Mouse (Mus musculus): ENCODE results near the gene Slc36a2.
"Not testable (repeated sequence)": the region's sequence is repeated elsewhere in the genome, so short reads cannot be mapped to it uniquely, and the experiment has no call there.

The Slc36a2 gene

GRCm38 (mm10) chr11:55131077-55131742 lies 53.7 kb downstream of the Slc36a2 start:
- DNase-seq = no peak

DNA sequence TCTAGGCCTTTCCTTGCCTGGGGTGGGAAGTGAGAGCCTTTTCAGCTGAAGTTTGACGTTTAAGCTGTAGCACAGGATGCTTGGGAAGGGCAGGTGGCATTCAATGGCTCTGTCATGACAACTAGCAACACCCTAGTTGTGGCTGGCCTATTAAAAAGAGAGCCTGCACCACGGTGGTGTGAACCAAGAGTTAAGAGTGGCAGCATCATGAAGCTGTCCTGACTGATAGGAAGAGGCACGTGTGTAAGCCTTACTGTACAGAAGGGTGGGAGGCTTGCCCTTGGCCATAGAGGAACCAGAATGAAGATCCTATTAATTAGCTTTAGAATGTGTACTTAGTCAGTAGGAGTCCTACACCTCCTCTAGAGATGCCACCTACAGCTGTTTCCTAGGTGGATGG lies 56.5 kb downstream of the Slc36a2 start:
- no peak for DNase-seq

- DNase-seq = no peak
Measured at GRCm38 (mm10) chr11:55127937-55128336, 56.9 kb downstream of the Slc36a2 start.

GRCm38 (mm10) chr11:55126663-55127062 lies 58.2 kb downstream of the Slc36a2 start:
- no peak for DNase-seq

DNA sequence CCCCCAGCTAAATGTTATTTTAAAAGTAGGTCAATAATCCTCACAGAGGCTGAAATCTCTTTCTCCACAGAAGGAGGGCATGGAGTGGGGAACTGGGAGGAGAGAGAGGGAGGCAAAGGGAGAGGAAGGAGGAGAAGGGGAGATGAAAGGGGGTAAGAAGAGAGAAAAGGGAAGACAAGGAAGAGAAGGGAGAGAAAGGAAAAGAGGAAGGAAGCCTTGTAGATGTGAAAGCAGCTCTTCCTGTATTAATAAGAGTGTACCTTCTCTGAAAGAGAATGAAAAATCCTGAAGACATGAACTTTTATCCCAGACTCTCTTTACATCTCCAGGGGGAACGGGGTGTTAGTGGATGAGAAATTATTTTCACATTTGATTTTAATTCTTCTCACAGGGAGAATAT lies 63.4 kb downstream of the Slc36a2 start:
- no peak for DNase-seq

GRCm38 (mm10) chr11:55120821-55121271 lies 64.0 kb downstream of the Slc36a2 start:
- no peak for DNase-seq

- no peak for DNase-seq
Measured at GRCm38 (mm10) chr11:55120279-55120678, 64.6 kb downstream of the Slc36a2 start.

GRCm38 (mm10) chr11:55117031-55117430 lies 67.8 kb downstream of the Slc36a2 start:
- no peak for DNase-seq

DNA sequence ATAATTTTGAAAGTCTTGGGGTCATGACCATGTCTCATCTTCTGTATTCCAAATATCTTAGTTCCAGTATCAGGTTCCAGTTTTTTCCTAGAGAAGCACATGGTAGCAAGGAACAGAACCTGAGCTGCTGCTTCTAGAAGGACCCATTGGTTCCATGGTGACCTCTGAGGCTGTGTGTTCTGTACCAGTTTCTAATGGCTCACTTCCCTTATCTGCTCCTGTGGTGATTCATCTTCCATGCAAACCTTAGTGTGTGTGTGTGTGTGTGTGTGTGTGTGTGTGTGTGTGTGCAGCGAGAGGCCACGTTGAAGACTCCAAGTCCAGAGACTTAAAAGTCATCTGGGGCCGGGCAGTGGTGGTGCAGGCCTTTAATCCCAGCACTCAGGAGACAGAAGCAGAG lies 68.9 kb downstream of the Slc36a2 start:
- no peak for DNase-seq

DNA sequence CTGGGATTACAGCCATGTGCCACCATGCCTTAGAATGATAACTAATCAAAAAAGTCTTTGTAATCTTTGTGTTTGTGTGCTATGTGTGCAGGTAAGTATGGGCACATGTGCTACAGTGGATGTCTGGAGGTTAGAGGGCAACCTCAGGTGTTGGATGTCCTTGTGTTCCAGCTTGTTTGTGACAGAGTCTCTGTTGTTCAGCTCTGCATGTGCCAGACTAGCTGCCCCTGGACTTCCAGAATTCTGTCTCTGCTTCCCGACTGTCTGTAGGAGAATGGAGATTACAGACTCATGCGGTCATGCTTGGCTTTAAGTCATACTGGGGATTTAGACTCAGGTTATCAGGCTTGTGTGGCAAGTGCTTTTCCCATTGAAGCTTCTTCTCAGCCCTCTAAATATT lies 70.6 kb downstream of the Slc36a2 start:
- DNase-seq = no peak

GRCm38 (mm10) chr11:55113861-55114250 lies 71.0 kb downstream of the Slc36a2 start:
- not testable (repeated sequence) for DNase-seq

DNA sequence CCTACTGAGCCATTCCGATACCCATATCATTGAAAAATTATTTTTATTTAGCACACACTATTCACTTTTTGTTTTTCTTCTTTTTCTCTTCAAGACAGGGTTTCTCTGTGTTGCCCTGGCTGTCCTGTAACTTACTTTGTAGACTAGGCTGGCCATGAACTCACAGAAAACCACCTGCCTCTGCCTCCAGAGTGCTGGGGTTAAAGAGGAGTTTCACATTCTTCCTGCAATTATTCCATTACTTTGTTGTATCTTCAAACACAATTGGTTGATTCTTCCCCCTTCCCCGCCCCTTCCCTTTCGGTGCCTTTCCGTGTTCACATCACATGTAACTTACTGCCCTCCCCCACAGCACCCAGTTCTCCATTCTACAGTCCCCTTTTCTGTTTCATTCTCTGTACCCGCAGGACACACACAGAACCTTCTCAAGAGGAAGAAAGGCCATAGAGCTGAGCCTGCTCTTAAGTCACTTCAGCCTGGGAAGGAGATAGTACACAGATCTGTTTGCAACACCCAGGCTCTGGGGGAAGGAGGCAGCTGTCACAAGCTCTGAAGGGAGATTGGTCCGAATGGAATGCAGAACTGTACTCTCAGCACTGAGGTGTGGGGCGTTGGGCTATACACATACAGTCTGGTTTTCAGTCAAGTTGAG lies 71.5 kb downstream of the Slc36a2 start:
- no peak for DNase-seq

DNA sequence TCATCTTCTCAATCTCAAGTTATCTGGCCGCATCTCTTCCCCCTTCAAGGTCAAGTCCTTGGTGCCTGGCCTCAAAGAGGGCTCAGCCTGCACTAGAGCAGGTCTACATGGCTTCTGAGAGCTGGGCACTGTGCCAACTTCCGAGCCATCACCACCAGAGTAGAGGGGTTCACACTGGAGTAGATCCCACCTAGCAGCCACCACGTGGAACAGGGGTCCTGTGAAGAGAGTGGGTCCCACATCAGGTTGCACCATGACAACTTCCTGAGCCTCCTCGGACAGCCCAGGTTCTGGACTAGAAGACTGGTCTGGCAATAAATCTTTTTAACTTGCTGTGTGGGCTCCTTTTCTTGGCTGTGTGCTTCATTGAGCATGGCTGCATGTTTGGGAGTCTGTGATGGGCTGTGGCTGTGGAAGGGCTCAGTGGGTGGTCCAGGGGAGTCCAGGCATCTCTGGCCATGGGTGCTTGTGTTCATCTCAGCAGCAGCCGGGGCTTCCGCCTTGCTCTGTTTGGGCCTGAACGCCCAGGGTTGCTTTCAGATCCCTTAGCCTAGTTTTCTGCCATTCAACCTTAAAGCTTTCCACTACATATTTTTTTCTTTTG lies 74.2 kb downstream of the Slc36a2 start:
- peak; percentile 12 for DNase-seq

DNA sequence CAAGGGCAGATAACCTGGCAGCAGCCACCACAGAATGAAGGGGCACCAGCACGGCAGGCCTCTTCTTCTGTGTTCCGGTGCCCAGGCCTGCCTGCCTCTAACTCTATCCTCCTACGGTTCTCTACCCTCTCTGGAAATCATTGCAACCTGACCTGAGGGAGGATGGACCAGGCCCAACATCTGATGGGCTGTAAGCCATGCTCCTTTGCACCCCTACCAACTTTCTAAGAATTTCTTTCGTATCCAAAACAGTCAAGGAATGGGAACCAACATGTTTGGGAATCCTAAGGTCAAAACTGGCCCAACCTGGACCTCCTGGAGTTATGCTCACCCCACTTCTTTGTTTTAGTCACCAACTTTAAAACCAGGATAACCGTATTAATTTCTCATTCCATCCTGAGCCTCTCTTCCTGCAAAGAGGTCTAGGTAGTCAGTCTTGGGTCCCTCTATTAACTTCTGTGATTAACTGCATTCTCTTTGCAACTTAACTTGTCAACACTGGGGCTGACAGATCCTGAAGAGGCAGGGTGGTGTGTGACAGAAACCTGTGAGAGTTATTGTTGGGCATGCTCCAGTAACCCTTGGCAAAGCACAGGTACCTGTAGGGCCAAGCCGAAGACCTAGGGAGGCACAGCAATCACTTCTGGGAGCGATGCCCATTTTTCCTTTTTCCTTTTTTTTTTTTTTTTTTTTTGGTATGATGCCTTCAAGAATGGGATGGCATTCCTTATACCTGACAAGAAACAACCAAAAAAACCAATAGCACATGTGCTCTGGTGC lies 75.2 kb downstream of the Slc36a2 start:
- peak; percentile 19 for DNase-seq
